10 mouse cellular contexts compared by ENCODE assay signal in the genomic region with DNA sequence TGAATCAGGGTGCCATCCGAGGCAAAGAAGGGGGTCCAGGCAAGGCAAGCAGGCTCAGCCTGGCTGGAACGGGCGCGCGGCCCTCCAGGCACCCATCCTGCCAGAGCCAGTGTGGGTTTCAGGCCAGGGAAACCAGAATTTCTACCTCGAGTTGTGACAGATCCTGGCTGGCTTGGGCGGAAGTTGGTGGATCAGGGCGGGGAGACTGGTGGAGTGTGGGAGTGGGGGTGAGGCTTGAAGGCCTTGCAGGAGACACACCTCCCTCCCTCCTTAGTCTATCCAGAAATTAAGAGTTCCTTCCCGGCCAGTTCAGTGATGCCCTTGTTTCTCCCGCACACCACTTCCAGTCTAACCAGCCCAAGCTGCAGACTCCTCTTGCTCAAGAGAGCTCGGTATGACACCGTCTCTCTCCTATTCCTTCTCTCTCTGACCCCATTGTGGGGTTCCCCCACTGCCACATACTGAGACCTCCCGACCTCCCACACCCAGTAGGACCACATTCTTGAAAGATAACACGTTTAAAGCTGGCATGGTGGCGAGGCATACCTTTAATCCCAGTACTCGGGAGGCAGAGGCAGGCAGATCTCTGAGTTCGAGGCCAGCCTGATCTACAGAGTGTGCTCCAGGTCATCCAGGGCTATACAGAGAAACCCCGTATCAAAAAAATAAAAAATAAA. TPM values are rescaled to one million over a fixed set of nuclear protein-coding genes. Genes with fewer than 3 reads are reported as not detected.
DNase-seq lines count a peak whose midpoint lies in the region; ATAC-seq and TF ChIP-seq lines count a peak whose summit lies in the region.
"Had no signal": no experiment of that assay in that cellular context is flagged by ENCODE, and none has a peak within 500 bp of the region (broad histone marks: within the 10 kb centered on the region; RNA-seq: fewer than 3 reads in every experiment).

No protein-coding gene starts in this region.

- peaks cover 77% of the 10 kb centered on the region for H3K27me3 ChIP-seq in erythroblast, embryonic 14.5 days (ENCODE audit: control insufficient read depth)
- H3K27me3 ChIP-seq in kidney, embryonic 15.5 days: peaks cover 21% of the 10 kb centered on the region

- peak overlapping the region; percentile 39; the same call in 1 of the 2 replicates for H3K4me2 ChIP-seq in kidney, embryonic 15.5 days

- no peak for ATAC-seq in erythroblast, adult 5-6 weeks (replicated peaks; ENCODE audit: low FRiP score, poor library complexity, severe bottlenecking)
- ATAC-seq in kidney, embryonic 15.5 days (replicated peaks; ENCODE audit: low FRiP score): peak; percentile 30; the same call in 1 of the 2 replicates
- ATAC-seq: hindbrain, embryonic 16.5 days had no signal

- TF ChIP-seq CTCF in gastrocnemius, adult 2 months (IDR thresholded peaks at IDR 0.05): no peak

- no peaks in the 10 kb centered on the region for H3K9me3 ChIP-seq in erythroblast, embryonic 14.5 days (ENCODE audit: control insufficient read depth, low read length)
- H3K9me3 ChIP-seq in ES-E14 (ENCODE audit: control insufficient read depth, insufficient read depth, low read depth, low read length): no peaks in the 10 kb centered on the region
- no peaks in the 10 kb centered on the region for H3K9me3 ChIP-seq in kidney, embryonic 15.5 days (replicated peaks)

- H3K36me3 ChIP-seq in erythroblast, embryonic 14.5 days (ENCODE audit: control insufficient read depth): peaks cover 3% of the 10 kb centered on the region; the same call in 1 of the 2 replicates
- no peaks in the 10 kb centered on the region for H3K36me3 ChIP-seq in ES-E14 (ENCODE audit: control insufficient read depth, insufficient read depth, low read length, poor library complexity, severe bottlenecking)
- H3K36me3 ChIP-seq in kidney, embryonic 15.5 days: no peaks in the 10 kb centered on the region

- in situ Hi-C loops in ES-E14 (cut with MboI; ENCODE audit: low sequenced_read_pairs in 2 of 2, unreplicated experiment in 2 of 2): no loop called here

- intact Hi-C loops in gastrocnemius, adult 2 months (cut with DNase I): no loop called here

- 67% methylated on average over 18 of the region's 18 CpGs for WGBS in kidney, embryonic 15.5 days

- H3K4me1 ChIP-seq in erythroblast, embryonic 14.5 days (ENCODE audit: control insufficient read depth): peaks cover 6% of the 10 kb centered on the region
- H3K4me1 ChIP-seq in ES-E14 (ENCODE audit: control insufficient read depth in 2 of 2, insufficient read depth in 2 of 2, low read length in 2 of 2, poor library complexity in 1 of 2): peaks cover 0 to 7% of the 10 kb centered on the region in 2 experiments; a peak in 1 of 4 replicates
- peaks cover 50% of the 10 kb centered on the region for H3K4me1 ChIP-seq in kidney, embryonic 15.5 days

- H3K9ac ChIP-seq in ES-E14 (ENCODE audit: insufficient read depth, low read depth, low read length, poor library complexity, severe bottlenecking): peak overlapping the region; percentile 65
- peak overlapping the region; percentile 21; the same call in 1 of the 2 replicates for H3K9ac ChIP-seq in kidney, embryonic 15.5 days

- peak overlapping the region; percentile 36 for H3K4me3 ChIP-seq in erythroblast, embryonic 14.5 days (replicated peaks)
- peak overlapping the region; percentile 56 to 61 for H3K4me3 ChIP-seq in ES-E14 (ENCODE audit: insufficient read depth in 1 of 2, low read depth in 1 of 2, low read length in 2 of 2, poor library complexity in 1 of 2, severe bottlenecking in 1 of 2)
- H3K4me3 ChIP-seq in kidney, embryonic 15.5 days (replicated peaks): no peak overlapping the region
- H3K4me3 ChIP-seq in gastrocnemius, adult 2 months: no peak overlapping the region

- DNase-seq in ES-E14 (ENCODE audit: low read depth, low spot score): no peak
- peak; percentile 80 for DNase-seq in lung, postnatal 25 days (ENCODE audit: low spot score)
- no peak for DNase-seq in gastrocnemius, postnatal 4 days (ENCODE audit: low spot score in 2 of 2)
- no peak for DNase-seq in gastrocnemius, adult 2 months
- DNase-seq in gastrocnemius, postnatal 25 days: no peak
- DNase-seq: cerebellum, adult 9-10 months had no signal

- H3K27ac ChIP-seq in ES-E14 (ENCODE audit: insufficient read depth, low read depth, low read length, poor library complexity, severe bottlenecking): no peak overlapping the region
- peak overlapping the region; percentile 87 for H3K27ac ChIP-seq in kidney, embryonic 15.5 days
- H3K27ac ChIP-seq in gastrocnemius, adult 2 months: no peak overlapping the region

TF ChIP-seq in ES-E14, 5 proteins besides CTCF, POLR2A, EP300 and RAD21:
- TF ChIP-seq CHD2 (IDR thresholded peaks at IDR 0.05; ENCODE audit: low read depth, low read length) (no peak), MAFK (IDR thresholded peaks at IDR 0.05; ENCODE audit: insufficient read depth, low read depth, low read length) (no peak), ZNF384 (IDR thresholded peaks at IDR 0.05; ENCODE audit: low read depth, low read length) (no peak), ZC3H11A (IDR thresholded peaks at IDR 0.05; ENCODE audit: borderline replicate concordance, low read depth, low read length) (no peak), HCFC1 (IDR thresholded peaks at IDR 0.05; ENCODE audit: borderline replicate concordance, insufficient read depth, low read length) (no peak)

RNA-seq across cellular contexts. Expression of a gene that starts 5.3 kb away (rescaled TPM):
- polyA plus RNA-seq in erythroblast, embryonic 14.5 days (2012): 0.11 and 0.12 TPM in 2 replicates
- total RNA-seq in erythroblast, adult 5-6 weeks (2015; ENCODE audit: low replicate concordance): 29.7 and 57.3 TPM in 2 replicates
- total RNA-seq in erythroblast, adult 5-6 weeks (2017; ENCODE audit: low replicate concordance): 9.8 and 20.7 TPM in 2 replicates
- total RNA-seq in ES-E14 (2012; rRNA removed): 8.8 and 10.1 TPM in 2 replicates
- polyA plus RNA-seq in kidney, embryonic 15.5 days (2015; fragmentation: Nextera tagmentation; extraction: Ambion mirVana): 14.0 and 14.7 TPM in 2 replicates
- total RNA-seq in gastrocnemius, postnatal 4 days (2021): 1 to 10 TPM; 3.0 to 4.4 TPM
- 1 to 10 TPM; 1.2 to 1.8 TPM for total RNA-seq in gastrocnemius, adult 2 months (2021)
- total RNA-seq in gastrocnemius, postnatal 25 days (2021): 1 to 10 TPM; 1.6 to 1.8 TPM

RNA-seq across cellular contexts. Expression of a gene that starts 30.8 kb away (rescaled TPM):
- polyA plus RNA-seq in erythroblast, embryonic 14.5 days (2012): 1.1 and 1.2 TPM in 2 replicates
- total RNA-seq in erythroblast, adult 5-6 weeks (2015; ENCODE audit: low replicate concordance): 7.9 and 11.5 TPM in 2 replicates
- 13.7 and 20.2 TPM in 2 replicates for total RNA-seq in erythroblast, adult 5-6 weeks (2017; ENCODE audit: low replicate concordance)
- 13.6 and 17.1 TPM in 2 replicates for total RNA-seq in ES-E14 (2012; rRNA removed)
- 17.5 and 17.6 TPM in 2 replicates for polyA plus RNA-seq in kidney, embryonic 15.5 days (2015; fragmentation: Nextera tagmentation; extraction: Ambion mirVana)
- 10 to 100 TPM; 12.1 to 13.3 TPM for total RNA-seq in gastrocnemius, postnatal 4 days (2021)
- total RNA-seq in gastrocnemius, adult 2 months (2021): 10 to 100 TPM; 16.1 to 18.5 TPM
- 10 to 100 TPM; 14.3 to 14.5 TPM for total RNA-seq in gastrocnemius, postnatal 25 days (2021)

RNA-seq across cellular contexts. Expression of a gene that starts 45.6 kb away (rescaled TPM):
- 40.0 and 42.2 TPM in 2 replicates for polyA plus RNA-seq in erythroblast, embryonic 14.5 days (2012)
- total RNA-seq in erythroblast, adult 5-6 weeks (2015; ENCODE audit: low replicate concordance): 33.2 and 56.6 TPM in 2 replicates
- total RNA-seq in erythroblast, adult 5-6 weeks (2017; ENCODE audit: low replicate concordance): 42.1 and 43.4 TPM in 2 replicates
- 89.5 and 97.0 TPM in 2 replicates for total RNA-seq in ES-E14 (2012; rRNA removed)
- 152 TPM in 2 replicates for polyA plus RNA-seq in kidney, embryonic 15.5 days (2015; fragmentation: Nextera tagmentation; extraction: Ambion mirVana)
- 10 to 100 TPM; 52.2 to 59.1 TPM for total RNA-seq in gastrocnemius, postnatal 4 days (2021)
- total RNA-seq in gastrocnemius, adult 2 months (2021): 10 to 100 TPM; 16.2 to 19.7 TPM
- total RNA-seq in gastrocnemius, postnatal 25 days (2021): 10 to 100 TPM; 16.9 to 19.0 TPM

RNA-seq across cellular contexts. Expression of a gene that starts 54.0 kb away (rescaled TPM):
- polyA plus RNA-seq in erythroblast, embryonic 14.5 days (2012): 137 and 158 TPM in 2 replicates
- 6.9 and 9.0 TPM in 2 replicates for total RNA-seq in erythroblast, adult 5-6 weeks (2015; ENCODE audit: low replicate concordance)
- total RNA-seq in erythroblast, adult 5-6 weeks (2017; ENCODE audit: low replicate concordance): 45.6 and 52.7 TPM in 2 replicates
- 80.1 and 121 TPM in 2 replicates for total RNA-seq in ES-E14 (2012; rRNA removed)
- 89.2 and 92.0 TPM in 2 replicates for polyA plus RNA-seq in kidney, embryonic 15.5 days (2015; fragmentation: Nextera tagmentation; extraction: Ambion mirVana)
- 100 to 1,000 TPM; 355 to 365 TPM for total RNA-seq in gastrocnemius, postnatal 4 days (2021)
- 10 to 100 TPM; 67.5 to 82.5 TPM for total RNA-seq in gastrocnemius, adult 2 months (2021)
- total RNA-seq in gastrocnemius, postnatal 25 days (2021): 100 to 1,000 TPM in 1 of 2 experiments, 10 to 100 TPM in 1; 99.2 to 106 TPM

Comparison
In these comparisons a context has a peak if more than half of its experiments do, and no peak if none do; other contexts are left out.
1. H3K4me3 ChIP-seq: peak in erythroblast, embryonic 14.5 days (single experiment) and ES-E14 (2 of 2); none in kidney, embryonic 15.5 days (single experiment) and gastrocnemius, adult 2 months (single experiment).